Mouse (Mus musculus) T-cell, adult 2 months (primary cell): ENCODE results near the gene Mepce.

Experiments used
- DNase-seq: peaks from one replicate; pipeline ENCODE4 v3.0.0; 2022; ENCODE audit warnings: low spot score

The Mepce gene

GRCm38 (mm10) chr5:137741023-137741931 is 46.2 kb downstream of the Mepce start, which contains the start of gene Nyap1:
Gene Nyap1 (minus strand): TSS chr5:137741607.
- peak; percentile 85 for DNase-seq

GRCm38 (mm10) chr5:137740506-137740905 is 46.9 kb downstream of the Mepce start:
- no peak for DNase-seq

- DNase-seq, result no peak
These were observed 48.0 kb downstream of the Mepce start for GRCm38 (mm10) chr5:137739471-137739870.

- DNase-seq, result no peak
These were observed 48.9 kb downstream of the Mepce start for GRCm38 (mm10) chr5:137738516-137738915.

- DNase-seq, result no peak
These were observed 50.0 kb downstream of the Mepce start for GRCm38 (mm10) chr5:137737400-137737940.

GRCm38 (mm10) chr5:137734289-137735061 is 53.0 kb downstream of the Mepce start:
- DNase-seq, result no peak

GRCm38 (mm10) chr5:137733638-137734288 is 53.7 kb downstream of the Mepce start:
- DNase-seq, result no peak
